Mouse (Mus musculus) heart, embryonic 13.5 days (tissue): ENCODE measurements at regions not wholly inside any gene's neighbourhood (a gene's known extent, or its start where the extent isn't known, plus 50 kb on each side); places are given as distances from the start of the nearest gene placed in this dataset.

Source experiments
- ATAC-seq: fragments of 200-750 bp; cut with Nextera tagmentation; 2 replicates; pipeline ENCODE4 v1.8.0; 2017; ENCODE audit warnings: moderate TSS enrichment; ENCODE audit not compliant: insufficient number of reproducible peaks, low FRiP score, low TSS enrichment; ENCODE audit errors: extremely low read depth
- H3K27ac ChIP-seq: fragments of 300-500 bp; sonication (generic); replicated peaks from 2 replicates; pipeline ENCODE4 v1.5.1; 2015; ENCODE audit warnings: moderate library complexity, mild to moderate bottlenecking, inconsistent platforms
- H3K27me3 ChIP-seq: fragments of 300-500 bp; sonication (generic); replicated peaks from 2 replicates; pipeline ENCODE4 v1.6.1; 2015; ENCODE audit warnings: mild to moderate bottlenecking, inconsistent platforms
- H3K36me3 ChIP-seq: fragments of 300-500 bp; sonication (generic); 2 replicates; pipeline ENCODE4 v1.6.1; 2015; ENCODE audit warnings: mild to moderate bottlenecking, inconsistent platforms
- H3K4me1 ChIP-seq: fragments of 300-500 bp; sonication (generic); 2 replicates; pipeline ENCODE4 v1.6.1; 2015; ENCODE audit warnings: inconsistent platforms
- H3K4me2 ChIP-seq: fragments of 300-500 bp; sonication (generic); 2 replicates; pipeline ENCODE4 v1.6.1; 2015; ENCODE audit warnings: inconsistent platforms, mild to moderate bottlenecking, moderate library complexity
- H3K4me3 ChIP-seq: fragments of 300-500 bp; sonication (generic); 2 replicates; pipeline ENCODE4 v1.5.1; 2015; ENCODE audit warnings: moderate library complexity, mild to moderate bottlenecking, inconsistent platforms
- H3K9ac ChIP-seq: fragments of 300-500 bp; sonication (generic); 2 replicates; pipeline ENCODE4 v1.6.1; 2015; ENCODE audit warnings: inconsistent platforms, mild to moderate bottlenecking, moderate library complexity
- H3K9me3 ChIP-seq: fragments of 300-500 bp; sonication (generic); 2 replicates; pipeline ENCODE4 v1.6.1; 2016; ENCODE audit warnings: inconsistent platforms
- WGBS: fragments of 180-500 bp; shearing (Covaris S2); methylation state at CpG from one replicate; pipeline ENCODE4 v1.1.7; 2015; ENCODE audit warnings: mixed read lengths; 5-methylcytosine and 5-hydroxymethylcytosine counted together

GRCm38 (mm10) chr13:70979344-70979743 lies 137.7 kb upstream of the Adamts16 start:
- Histone ChIP-seq H3K4me3 (no peak overlapping the region), H3K27ac (no peak overlapping the region), H3K9ac (no peak overlapping the region), H3K27me3 (no peaks in the 10 kb centered on the region), H3K4me2 (no peak overlapping the region), H3K36me3 (no peaks in the 10 kb centered on the region), H3K9me3 (no peaks in the 10 kb centered on the region), H3K4me1 (no peaks in the 10 kb centered on the region)
- ATAC-seq: no peak
- WGBS: 90% methylated on average over 1 of the region's 1 CpGs

- no peak overlapping the region for H3K9ac ChIP-seq
- H3K9me3 ChIP-seq: no peaks in the 10 kb centered on the region
- H3K4me1 ChIP-seq: no peaks in the 10 kb centered on the region
- WGBS: 75% methylated on average over 5 of the region's 5 CpGs
- H3K36me3 ChIP-seq: no peaks in the 10 kb centered on the region
- H3K4me3 ChIP-seq: no peak overlapping the region
- H3K27me3 ChIP-seq: no peaks in the 10 kb centered on the region
- no peak for ATAC-seq
- H3K4me2 ChIP-seq: no peak overlapping the region
- H3K27ac ChIP-seq: no peak overlapping the region
Measured at GRCm38 (mm10) chr13:70978547-70979307, 137.1 kb upstream of the Adamts16 start.

GRCm38 (mm10) chr13:70969596-70969995 lies 128.0 kb upstream of the Adamts16 start:
- no peak overlapping the region for H3K9ac ChIP-seq
- no peaks in the 10 kb centered on the region for H3K36me3 ChIP-seq
- H3K4me3 ChIP-seq: no peak overlapping the region
- no peak overlapping the region for H3K4me2 ChIP-seq
- H3K27ac ChIP-seq: no peak overlapping the region
- 0 out of 2 replicates have a peak, but pooled peaks cover 5% of the 10 kb centered on the region for H3K4me1 ChIP-seq
- no peaks in the 10 kb centered on the region for H3K9me3 ChIP-seq
- ATAC-seq: no peak
- H3K27me3 ChIP-seq: no peaks in the 10 kb centered on the region
- WGBS: 85% methylated on average over 9 of the region's 9 CpGs

GRCm38 (mm10) chr13:70967781-70968180 lies 126.2 kb upstream of the Adamts16 start:
- no peak overlapping the region for H3K9ac ChIP-seq
- H3K36me3 ChIP-seq: no peaks in the 10 kb centered on the region
- H3K4me1 ChIP-seq: 0 out of 2 replicates have a peak, but pooled peaks cover 5% of the 10 kb centered on the region
- no peak overlapping the region for H3K4me2 ChIP-seq
- H3K4me3 ChIP-seq: no peak overlapping the region
- no peak overlapping the region for H3K27ac ChIP-seq
- WGBS: 56% methylated on average over 3 of the region's 3 CpGs
- H3K27me3 ChIP-seq: no peaks in the 10 kb centered on the region
- no peaks in the 10 kb centered on the region for H3K9me3 ChIP-seq
- no peak for ATAC-seq

- Histone ChIP-seq H3K9me3 (no peaks in the 10 kb centered on the region), H3K4me1 (0 out of 2 replicates have a peak, but pooled peaks cover 5% of the 10 kb centered on the region), H3K36me3 (no peaks in the 10 kb centered on the region), H3K9ac (no peak overlapping the region), H3K27me3 (no peaks in the 10 kb centered on the region), H3K4me2 (no peak overlapping the region), H3K4me3 (no peak overlapping the region), H3K27ac (no peak overlapping the region)
- WGBS: 69% methylated on average over 2 of the region's 2 CpGs
- no peak for ATAC-seq
Measured at GRCm38 (mm10) chr13:70963384-70963783, 121.8 kb upstream of the Adamts16 start.

- Histone ChIP-seq H3K4me3 (no peak overlapping the region), H3K4me1 (no peaks in the 10 kb centered on the region), H3K36me3 (no peaks in the 10 kb centered on the region), H3K9me3 (no peaks in the 10 kb centered on the region), H3K4me2 (no peak overlapping the region), H3K9ac (no peak overlapping the region), H3K27ac (no peak overlapping the region), H3K27me3 (no peaks in the 10 kb centered on the region)
- 71% methylated on average over 7 of the region's 7 CpGs for WGBS
- ATAC-seq: no peak
Measured at GRCm38 (mm10) chr13:70934309-70935037, 92.9 kb upstream of the Adamts16 start.

- Histone ChIP-seq H3K27me3 (no peaks in the 10 kb centered on the region), H3K4me1 (no peaks in the 10 kb centered on the region), H3K4me3 (no peak overlapping the region), H3K9ac (no peak overlapping the region), H3K9me3 (no peaks in the 10 kb centered on the region), H3K36me3 (no peaks in the 10 kb centered on the region), H3K4me2 (no peak overlapping the region), H3K27ac (no peak overlapping the region)
- 75% methylated on average over 1 of the region's 1 CpGs for WGBS
- ATAC-seq: no peak
Measured at GRCm38 (mm10) chr13:70913834-70914233, 72.2 kb upstream of the Adamts16 start.

- no peak overlapping the region for H3K9ac ChIP-seq
- ATAC-seq: no peak
- H3K9me3 ChIP-seq: no peaks in the 10 kb centered on the region
- no peaks in the 10 kb centered on the region for H3K36me3 ChIP-seq
- H3K27me3 ChIP-seq: no peaks in the 10 kb centered on the region
- no peak overlapping the region for H3K4me2 ChIP-seq
- H3K4me3 ChIP-seq: no peak overlapping the region
- H3K27ac ChIP-seq: no peak overlapping the region
- H3K4me1 ChIP-seq: no peaks in the 10 kb centered on the region
Measured at GRCm38 (mm10) chr13:70910934-70911333, 69.3 kb upstream of the Adamts16 start.

GRCm38 (mm10) chr13:70904834-70905233 lies 63.2 kb upstream of the Adamts16 start:
- ATAC-seq: no peak
- no peaks in the 10 kb centered on the region for H3K4me1 ChIP-seq
- H3K36me3 ChIP-seq: no peaks in the 10 kb centered on the region

GRCm38 (mm10) chr13:70903831-70904230 lies 62.2 kb upstream of the Adamts16 start:
- no peak for ATAC-seq
- H3K27me3 ChIP-seq: no peaks in the 10 kb centered on the region
- no peaks in the 10 kb centered on the region for H3K4me1 ChIP-seq

More at GRCm38 (mm10) chr13:70904834-70905233, 63.2 kb upstream of the Adamts16 start:
- H3K27me3 ChIP-seq: no peaks in the 10 kb centered on the region
- no peaks in the 10 kb centered on the region for H3K9me3 ChIP-seq
- no peak overlapping the region for H3K4me2 ChIP-seq
- H3K9ac ChIP-seq: no peak overlapping the region
- H3K4me3 ChIP-seq: no peak overlapping the region
- H3K27ac ChIP-seq: no peak overlapping the region

GRCm38 (mm10) chr13:70903150-70903549 lies 61.5 kb upstream of the Adamts16 start:
- no peaks in the 10 kb centered on the region for H3K27me3 ChIP-seq
- 75% methylated on average over 2 of the region's 2 CpGs for WGBS

More at GRCm38 (mm10) chr13:70903831-70904230, 62.2 kb upstream of the Adamts16 start:
- Histone ChIP-seq H3K36me3 (no peaks in the 10 kb centered on the region), H3K4me3 (no peak overlapping the region), H3K9ac (no peak overlapping the region), H3K9me3 (no peaks in the 10 kb centered on the region), H3K27ac (no peak overlapping the region), H3K4me2 (no peak overlapping the region)
- 63% methylated on average over 8 of the region's 8 CpGs for WGBS

GRCm38 (mm10) chr13:70902727-70903126 lies 61.1 kb upstream of the Adamts16 start:
- no peak overlapping the region for H3K4me3 ChIP-seq
- ATAC-seq: no peak
- no peak overlapping the region for H3K27ac ChIP-seq
- H3K4me2 ChIP-seq: no peak overlapping the region
- no peaks in the 10 kb centered on the region for H3K36me3 ChIP-seq
- no peak overlapping the region for H3K9ac ChIP-seq
- no peaks in the 10 kb centered on the region for H3K4me1 ChIP-seq
- no peaks in the 10 kb centered on the region for H3K9me3 ChIP-seq
- no peaks in the 10 kb centered on the region for H3K27me3 ChIP-seq
- 63% methylated on average over 10 of the region's 10 CpGs for WGBS

More at GRCm38 (mm10) chr13:70903150-70903549, 61.5 kb upstream of the Adamts16 start:
- H3K9me3 ChIP-seq: no peaks in the 10 kb centered on the region
- H3K9ac ChIP-seq: no peak overlapping the region
- H3K4me2 ChIP-seq: no peak overlapping the region
- no peaks in the 10 kb centered on the region for H3K4me1 ChIP-seq
- no peak overlapping the region for H3K4me3 ChIP-seq
- H3K36me3 ChIP-seq: no peaks in the 10 kb centered on the region
- no peak for ATAC-seq
- no peak overlapping the region for H3K27ac ChIP-seq
